Mouse (Mus musculus) intestine, embryonic 15.5 days (tissue): ENCODE results near the gene Trappc10. TPM values are rescaled to one million over a fixed set of nuclear protein-coding genes. Genes with fewer than 3 reads are reported as not detected.

Experiments used
- ATAC-seq: fragments of 200-750 bp; cut with Nextera tagmentation; 2 replicates; pipeline ENCODE4 v1.8.0; 2017; ENCODE audit warnings: moderate TSS enrichment, moderate library complexity
- H3K27ac ChIP-seq: fragments of 300-500 bp; sonication (generic); 2 replicates; pipeline ENCODE4 v1.5.1; 2015; ENCODE audit warnings: mild to moderate bottlenecking, inconsistent platforms
- H3K27me3 ChIP-seq: fragments of 300-500 bp; sonication (generic); replicated peaks from 2 replicates; pipeline ENCODE4 v1.6.1; 2015; ENCODE audit warnings: inconsistent platforms
- H3K36me3 ChIP-seq: fragments of 300-500 bp; sonication (generic); 2 replicates; pipeline ENCODE4 v1.6.1; 2015; ENCODE audit warnings: inconsistent platforms
- H3K4me1 ChIP-seq: fragments of 300-500 bp; sonication (generic); replicated peaks from 2 replicates; pipeline ENCODE4 v1.6.1; 2015; ENCODE audit warnings: inconsistent platforms
- H3K4me2 ChIP-seq: fragments of 300-500 bp; sonication (generic); replicated peaks from 2 replicates; pipeline ENCODE4 v1.6.1; 2015; ENCODE audit warnings: mild to moderate bottlenecking, inconsistent platforms
- H3K4me3 ChIP-seq: fragments of 300-500 bp; sonication (generic); replicated peaks from 2 replicates; pipeline ENCODE4 v1.5.1; 2015; ENCODE audit warnings: inconsistent platforms
- H3K9ac ChIP-seq: fragments of 300-500 bp; sonication (generic); 2 replicates; pipeline ENCODE4 v1.6.1; 2015; ENCODE audit warnings: inconsistent platforms
- H3K9me3 ChIP-seq: fragments of 300-500 bp; sonication (generic); 2 replicates; pipeline ENCODE4 v1.6.1; 2016; ENCODE audit warnings: inconsistent platforms
- WGBS: fragments of 180-500 bp; shearing (Covaris S2); methylation state at CpG from one replicate; pipeline ENCODE4 v1.1.7; 2015; 5-methylcytosine and 5-hydroxymethylcytosine counted together
- polyA plus RNA-seq: library from polyadenylated mRNA; unstranded; fragments of >200 nt; fragmentation: Nextera tagmentation; extraction: Ambion mirVana; gene quantifications from 2 replicates; pipeline ENCODE4 v1.2.1, GENCODE M21; 2015

Gene Trappc10
- polyA plus RNA-seq: 17.3 and 17.6 TPM in 2 replicates

DNA sequence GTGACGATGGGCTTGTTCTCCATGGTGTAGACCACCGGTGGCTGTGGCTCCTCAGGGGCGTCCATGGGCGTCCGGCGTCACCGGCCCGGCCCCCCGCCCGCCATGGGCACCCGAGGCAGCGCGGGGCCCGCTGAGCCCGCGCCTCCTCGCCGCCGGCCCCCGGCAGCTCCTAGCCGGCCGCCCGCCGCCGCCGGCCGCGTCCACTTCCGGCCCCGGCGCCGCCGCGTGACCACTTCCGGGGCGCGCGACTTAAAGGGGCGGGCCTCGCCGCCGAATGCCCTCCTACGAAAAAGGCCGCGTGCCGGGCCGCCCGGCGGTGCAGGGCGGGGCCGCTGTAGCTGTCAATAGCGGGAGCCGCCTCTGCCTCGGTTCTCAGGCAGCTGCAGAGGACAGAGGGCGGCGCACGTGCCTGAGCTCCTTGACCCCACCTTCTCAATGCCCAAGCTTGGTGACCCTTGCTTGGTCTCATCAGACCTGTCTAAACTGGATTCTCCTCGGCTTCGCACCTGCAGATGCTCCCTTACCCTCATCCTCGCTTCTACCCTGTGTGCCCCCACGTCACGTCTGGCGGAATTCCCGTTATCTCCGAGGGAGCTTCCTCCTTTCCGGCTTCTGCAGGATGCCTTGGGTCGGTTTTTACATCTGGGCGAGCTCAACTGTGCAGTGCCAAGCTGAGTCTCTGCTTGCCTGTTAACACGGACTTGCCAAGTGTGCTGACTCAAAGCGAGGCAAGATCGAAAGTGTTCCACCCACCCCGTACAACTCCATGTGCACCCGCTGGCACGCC is at the start of gene Trappc10:
Trappc10 (minus strand) TSS at position 204 of the 787 bp plus-strand sequence.
- peak; percentile 97 for ATAC-seq
- Histone ChIP-seq H3K4me3 (peak within 1 kb of the TSS; percentile 83), H3K36me3 (no peaks in the 10 kb centered on the region), H3K4me2 (peak within 1 kb of the TSS; percentile 97), H3K9me3 (no peaks in the 10 kb centered on the region), H3K27ac (peak within 1 kb of the TSS; percentile 68), H3K9ac (peak within 1 kb of the TSS; percentile 86), H3K27me3 (no peaks in the 10 kb centered on the region), H3K4me1 (peaks cover 17% of the 10 kb centered on the region)
- WGBS: under 1% methylated on average over 73 of the region's 74 CpGs

DNA sequence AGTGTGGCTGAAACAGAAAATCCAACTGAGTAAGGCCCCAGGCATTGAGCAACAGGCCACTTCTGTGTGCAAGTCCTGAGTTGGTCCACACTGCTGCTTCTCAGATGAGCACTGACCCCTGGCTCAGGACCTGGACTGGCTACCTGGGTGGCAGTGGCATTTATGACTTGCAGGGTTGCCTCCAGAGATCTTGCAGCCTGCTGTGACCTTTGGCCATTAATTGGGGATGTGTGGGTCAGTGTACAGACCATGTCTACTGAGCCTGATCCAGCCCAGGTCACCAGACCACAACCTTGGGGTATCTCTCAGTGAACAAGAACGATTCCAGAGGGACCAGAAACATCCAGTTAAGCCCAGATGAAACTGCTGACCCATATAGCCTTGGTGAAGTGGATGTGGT is 49.1 kb upstream of the Trappc10 start:
- H3K36me3 ChIP-seq: no peaks in the 10 kb centered on the region
- no peak for ATAC-seq
- no peaks in the 10 kb centered on the region for H3K9me3 ChIP-seq
- no peak overlapping the region for H3K27ac ChIP-seq
- H3K9ac ChIP-seq: no peak overlapping the region
- 34% methylated on average over 1 of the region's 1 CpGs for WGBS
- no peak overlapping the region for H3K4me3 ChIP-seq
- H3K4me1 ChIP-seq: 0 out of 2 replicates have a peak, but pooled peaks cover 4% of the 10 kb centered on the region
- H3K4me2 ChIP-seq: no peak overlapping the region
- H3K27me3 ChIP-seq: no peaks in the 10 kb centered on the region

DNA sequence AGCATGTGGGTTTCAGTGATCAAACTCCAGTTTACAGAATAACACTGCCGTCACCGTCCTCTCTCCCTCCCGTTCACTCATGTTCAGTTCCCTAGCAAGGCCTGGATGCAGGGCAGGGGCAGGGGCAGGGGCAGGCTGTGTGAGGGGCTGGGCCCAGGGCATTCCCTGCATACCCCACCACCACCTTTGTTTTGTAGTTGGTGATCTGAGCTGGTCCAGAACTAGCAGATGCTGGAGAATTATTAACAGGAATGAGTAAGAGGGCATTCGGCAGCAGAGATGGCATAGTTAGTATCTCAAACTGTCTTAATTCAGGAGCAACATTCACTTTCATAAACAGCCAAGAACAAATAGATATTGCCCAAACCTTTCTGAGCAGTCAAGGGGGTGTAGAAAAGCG is 47.9 kb upstream of the Trappc10 start:
- no peak overlapping the region for H3K4me3 ChIP-seq
- no peak overlapping the region for H3K27ac ChIP-seq
- 0 out of 2 replicates have a peak, but pooled peaks cover 3% of the 10 kb centered on the region for H3K36me3 ChIP-seq
- ATAC-seq: no peak
- 0 out of 2 replicates have a peak, but pooled peaks cover 4% of the 10 kb centered on the region for H3K4me1 ChIP-seq
- no peak overlapping the region for H3K9ac ChIP-seq
- no peak overlapping the region for H3K4me2 ChIP-seq
- no peaks in the 10 kb centered on the region for H3K27me3 ChIP-seq
- WGBS: 79% methylated on average over 5 of the region's 5 CpGs
- no peaks in the 10 kb centered on the region for H3K9me3 ChIP-seq

DNA sequence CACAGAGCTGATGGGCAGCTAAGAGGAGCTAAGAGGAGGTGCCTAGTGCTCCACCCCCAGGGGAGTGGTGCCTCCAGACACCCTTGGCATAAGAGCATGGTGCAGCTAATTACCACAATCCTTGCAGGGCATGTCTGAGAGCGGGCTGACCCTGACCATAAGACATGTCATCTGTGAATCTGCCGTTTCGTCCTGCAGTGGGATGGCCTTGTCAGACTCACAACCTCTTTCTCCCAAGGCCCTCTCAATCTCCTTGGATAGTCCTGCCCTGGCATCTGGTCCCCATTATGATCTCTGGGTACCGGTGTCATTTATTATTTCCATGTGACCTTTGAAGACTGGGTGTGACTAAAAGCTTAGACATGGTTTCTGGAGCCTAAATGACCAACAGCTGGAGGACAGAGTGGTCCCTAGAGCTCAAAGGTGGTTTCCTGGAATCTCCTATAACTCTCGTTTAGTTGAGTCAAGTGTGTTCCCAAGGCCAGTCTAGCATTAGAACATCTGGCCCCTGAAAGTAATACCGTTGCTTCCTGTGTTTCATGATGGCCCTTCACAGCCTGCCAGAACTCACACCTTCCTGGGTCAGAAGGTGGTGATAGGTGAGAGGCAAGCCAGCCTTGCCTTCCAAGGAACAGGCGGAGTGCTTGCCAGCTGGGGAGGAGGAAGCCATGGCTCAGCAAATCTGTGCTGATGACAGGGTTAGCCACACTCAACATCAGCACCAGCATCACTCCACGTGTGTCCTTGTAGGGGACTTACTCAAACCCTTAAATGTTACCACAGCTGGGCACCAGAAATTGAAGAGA is 46.5 kb upstream of the Trappc10 start:
- Histone ChIP-seq H3K27me3 (no peaks in the 10 kb centered on the region), H3K9me3 (no peaks in the 10 kb centered on the region), H3K9ac (no peak overlapping the region), H3K27ac (no peak overlapping the region), H3K4me3 (no peak overlapping the region), H3K4me2 (no peak overlapping the region), H3K4me1 (no peaks in the 10 kb centered on the region), H3K36me3 (peaks cover 16% of the 10 kb centered on the region; the same call in 1 of the 2 replicates)
- WGBS: 78% methylated on average over 8 of the region's 8 CpGs
- no peak for ATAC-seq

DNA sequence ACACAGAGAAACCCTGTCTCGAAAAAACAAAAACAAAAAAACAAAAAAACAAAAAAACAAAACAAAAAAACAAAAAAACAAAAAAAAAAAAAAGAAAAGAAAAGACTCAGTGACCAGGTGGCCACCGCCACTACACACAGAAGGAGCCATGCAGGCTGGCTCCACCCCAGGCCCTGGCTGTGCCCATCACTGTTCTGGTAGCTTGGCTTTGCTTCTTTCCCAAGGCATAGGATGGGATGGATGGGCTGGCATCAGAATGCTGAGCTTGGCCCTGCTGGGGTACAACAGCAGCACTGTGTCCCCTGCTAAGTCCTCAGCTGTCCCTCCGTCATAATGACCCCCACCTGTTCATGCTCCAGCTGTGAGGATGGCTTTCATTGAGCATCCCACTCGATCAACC is 44.5 kb upstream of the Trappc10 start:
- Histone ChIP-seq H3K9me3 (no peaks in the 10 kb centered on the region), H3K9ac (no peak overlapping the region), H3K27ac (no peak overlapping the region), H3K4me3 (no peak overlapping the region), H3K27me3 (no peaks in the 10 kb centered on the region), H3K4me1 (no peaks in the 10 kb centered on the region), H3K36me3 (peaks cover 16% of the 10 kb centered on the region; the same call in 1 of the 2 replicates), H3K4me2 (no peak overlapping the region)
- ATAC-seq: no peak
- 95% methylated on average over 4 of the region's 4 CpGs for WGBS

DNA sequence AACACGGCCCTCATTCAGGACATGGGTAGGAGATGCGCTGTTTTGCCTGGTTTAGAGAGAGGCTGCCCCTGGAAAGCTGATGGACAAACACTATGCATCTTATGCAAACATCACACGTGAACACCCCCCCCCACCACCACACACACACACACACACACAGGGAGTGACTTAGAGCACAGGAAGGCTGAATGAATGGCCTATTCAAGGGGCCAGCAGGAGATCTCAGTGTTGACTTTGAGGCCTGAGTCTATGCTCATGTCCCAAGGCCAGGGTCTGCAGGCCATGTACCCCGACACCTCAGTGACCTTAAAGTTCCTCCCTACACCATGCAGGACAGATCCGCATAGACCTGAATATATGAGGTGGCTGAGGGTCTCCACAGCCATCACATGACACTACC is 43.7 kb upstream of the Trappc10 start:
- no peaks in the 10 kb centered on the region for H3K27me3 ChIP-seq
- no peaks in the 10 kb centered on the region for H3K9me3 ChIP-seq
- 0 out of 2 replicates have a peak overlapping the region, but pooled peaks have one; percentile 17 for H3K4me2 ChIP-seq
- peak; percentile 43 for ATAC-seq
- H3K9ac ChIP-seq: no peak overlapping the region
- H3K27ac ChIP-seq: 0 out of 2 replicates have a peak overlapping the region, but pooled peaks have one; percentile 54
- H3K4me1 ChIP-seq: no peaks in the 10 kb centered on the region
- H3K36me3 ChIP-seq: peaks cover 17% of the 10 kb centered on the region
- no peak overlapping the region for H3K4me3 ChIP-seq
- 76% methylated on average over 5 of the region's 5 CpGs for WGBS

DNA sequence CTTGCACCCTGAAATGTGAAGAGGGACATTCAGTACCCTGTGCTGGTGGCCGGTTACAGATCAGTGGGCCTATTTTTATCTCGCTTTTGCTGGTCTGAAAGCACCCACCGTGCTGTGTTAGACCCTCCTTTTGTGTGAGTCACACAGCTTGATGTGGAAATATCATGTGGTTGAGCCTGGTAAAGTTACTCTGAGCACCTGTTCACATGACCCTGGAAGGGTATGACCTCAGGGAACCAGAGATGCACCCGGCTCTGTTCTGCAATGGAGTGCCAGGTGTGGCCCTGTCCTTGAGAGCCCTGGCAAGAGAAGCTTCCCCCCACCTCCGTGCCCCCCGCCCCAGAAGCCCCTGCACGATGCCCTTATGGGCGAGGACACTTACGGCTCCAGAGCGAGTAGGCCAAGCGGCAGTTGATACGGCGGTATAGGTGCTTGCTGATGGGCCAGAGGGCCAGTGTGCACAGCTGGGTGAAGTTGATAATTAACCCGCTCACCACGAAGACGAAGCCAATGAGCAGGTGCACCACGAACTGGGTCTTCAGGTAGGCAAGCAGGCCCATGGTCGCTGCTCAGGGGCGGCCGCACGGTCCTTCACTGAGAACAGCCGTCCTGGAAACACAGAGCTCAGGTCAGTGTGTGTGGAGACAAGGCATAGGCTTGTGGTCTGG is 43.2 kb upstream of the Trappc10 start:
- Histone ChIP-seq H3K27ac (0 out of 2 replicates have a peak overlapping the region, but pooled peaks have one; percentile 54), H3K36me3 (peaks cover 21% of the 10 kb centered on the region), H3K4me2 (0 out of 2 replicates have a peak overlapping the region, but pooled peaks have one; percentile 17), H3K9ac (no peak overlapping the region), H3K4me1 (no peaks in the 10 kb centered on the region), H3K4me3 (no peak overlapping the region), H3K9me3 (no peaks in the 10 kb centered on the region), H3K27me3 (no peaks in the 10 kb centered on the region)
- WGBS: 74% methylated on average over 22 of the region's 22 CpGs
- peak; percentile 86 for ATAC-seq

DNA sequence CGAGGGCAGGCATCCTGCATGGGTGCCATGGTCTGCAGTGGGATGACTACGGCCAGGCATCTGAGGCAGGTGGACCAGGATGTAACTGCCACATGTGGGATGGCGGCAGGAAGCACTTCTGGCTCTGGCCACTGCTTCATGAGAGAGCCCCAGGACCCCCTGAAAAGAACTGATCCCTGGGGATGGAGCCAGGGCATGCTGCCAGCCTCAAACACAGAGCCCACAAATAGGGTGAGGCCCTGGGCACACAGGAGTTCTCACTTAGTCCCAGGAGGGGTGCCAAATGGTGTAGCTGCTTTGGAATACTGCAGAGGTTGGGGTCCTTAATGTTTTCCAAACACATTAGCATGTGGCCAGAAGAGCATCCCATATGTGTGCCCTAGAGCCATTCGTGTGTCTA is 41.5 kb upstream of the Trappc10 start:
- 92% methylated on average over 4 of the region's 4 CpGs for WGBS
- no peaks in the 10 kb centered on the region for H3K27me3 ChIP-seq
- H3K36me3 ChIP-seq: peaks cover 26% of the 10 kb centered on the region
- ATAC-seq: no peak
- no peaks in the 10 kb centered on the region for H3K4me1 ChIP-seq
- H3K4me3 ChIP-seq: no peak overlapping the region
- H3K4me2 ChIP-seq: no peak overlapping the region
- H3K9me3 ChIP-seq: no peaks in the 10 kb centered on the region
- H3K9ac ChIP-seq: no peak overlapping the region
- no peak overlapping the region for H3K27ac ChIP-seq

DNA sequence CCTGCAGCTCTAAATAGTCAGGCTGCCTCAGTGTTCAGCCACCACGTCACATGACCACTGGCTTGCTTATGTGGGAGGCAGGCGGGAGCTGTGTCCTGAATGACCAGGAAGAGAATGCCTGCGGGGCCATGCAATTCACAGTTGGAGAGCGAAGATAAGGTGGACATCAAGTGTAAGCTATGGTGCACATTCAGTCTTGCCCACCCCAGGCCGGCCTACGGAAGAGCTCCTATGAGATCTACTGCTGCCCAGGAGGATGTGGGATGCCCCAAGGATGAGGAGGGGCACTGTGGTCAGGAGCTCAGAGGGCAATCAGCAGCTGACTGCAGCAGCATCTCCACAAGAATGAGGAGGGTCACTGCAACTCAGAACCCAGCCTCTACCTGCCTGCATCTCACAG is 41.0 kb upstream of the Trappc10 start:
- Histone ChIP-seq H3K27me3 (no peaks in the 10 kb centered on the region), H3K9ac (no peak overlapping the region), H3K4me1 (no peaks in the 10 kb centered on the region), H3K27ac (no peak overlapping the region), H3K4me3 (no peak overlapping the region), H3K36me3 (peaks cover 26% of the 10 kb centered on the region), H3K4me2 (no peak overlapping the region), H3K9me3 (no peaks in the 10 kb centered on the region)
- ATAC-seq: no peak
- 86% methylated on average over 6 of the region's 6 CpGs for WGBS

DNA sequence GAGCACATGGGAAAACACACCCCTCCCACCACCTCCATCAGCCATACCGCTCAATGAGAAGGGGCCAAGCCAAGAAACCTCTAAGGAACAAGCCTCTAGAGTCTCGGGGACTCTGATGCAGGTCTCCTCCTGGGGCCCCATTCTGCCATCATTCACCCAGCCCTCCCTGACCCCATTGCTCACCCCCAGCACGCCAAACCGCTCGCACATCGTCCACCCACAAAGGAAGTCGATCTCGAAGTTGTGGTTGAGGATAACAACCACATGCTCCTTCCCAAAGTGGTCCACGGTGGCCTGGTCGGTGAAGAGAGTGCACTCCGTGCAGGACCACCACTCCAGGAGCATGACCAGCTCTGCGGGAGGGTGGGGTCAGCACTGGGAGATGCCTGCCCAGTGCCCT is 40.4 kb upstream of the Trappc10 start:
- Histone ChIP-seq H3K4me3 (no peak overlapping the region), H3K4me2 (no peak overlapping the region), H3K9me3 (no peaks in the 10 kb centered on the region), H3K36me3 (peaks cover 26% of the 10 kb centered on the region), H3K27me3 (no peaks in the 10 kb centered on the region), H3K4me1 (no peaks in the 10 kb centered on the region), H3K27ac (no peak overlapping the region), H3K9ac (no peak overlapping the region)
- WGBS: 90% methylated on average over 12 of the region's 12 CpGs
- ATAC-seq: no peak

DNA sequence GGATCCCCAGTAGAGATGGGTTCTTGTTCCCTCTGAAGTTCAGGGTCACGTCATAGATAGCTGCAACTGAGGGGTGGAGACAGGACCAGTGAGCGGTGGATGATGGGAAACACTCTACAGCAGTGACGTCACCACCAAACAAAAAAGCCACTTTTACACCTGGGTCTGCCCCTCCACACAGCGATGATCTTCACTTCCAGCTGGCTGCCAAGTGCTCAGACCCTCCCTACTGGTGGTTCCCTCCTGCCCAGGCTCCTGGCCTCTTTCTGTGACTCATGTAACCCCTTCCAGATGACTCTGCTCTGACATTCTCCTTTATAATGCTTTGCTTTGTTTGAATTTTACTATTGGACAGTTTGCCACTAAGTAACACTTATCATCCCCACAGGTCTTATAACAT is 38.0 kb upstream of the Trappc10 start:
- Histone ChIP-seq H3K4me2 (no peak overlapping the region), H3K4me1 (no peaks in the 10 kb centered on the region), H3K36me3 (peaks cover 29% of the 10 kb centered on the region), H3K9ac (no peak overlapping the region), H3K27me3 (no peaks in the 10 kb centered on the region), H3K9me3 (no peaks in the 10 kb centered on the region), H3K27ac (no peak overlapping the region), H3K4me3 (no peak overlapping the region)
- no peak for ATAC-seq
- WGBS: 89% methylated on average over 4 of the region's 4 CpGs

DNA sequence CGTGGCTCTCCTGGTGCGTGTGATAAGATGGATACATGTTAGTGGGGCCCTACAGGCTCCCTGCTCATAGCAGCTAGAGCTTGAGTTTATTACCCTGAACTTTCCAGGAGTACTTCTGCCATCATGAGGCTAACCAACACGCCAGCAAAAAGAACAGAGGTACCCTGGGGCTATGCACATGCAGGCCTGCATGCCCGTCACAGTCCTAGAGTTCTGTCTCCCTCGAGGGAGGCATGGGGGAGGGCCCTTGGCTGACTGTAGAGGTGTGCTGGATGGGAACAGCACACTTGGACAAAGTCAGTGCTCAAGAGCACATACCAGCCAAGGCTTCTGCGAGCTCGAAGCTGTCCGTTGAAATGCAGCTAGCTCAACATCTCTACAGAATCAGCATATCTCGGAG is 36.0 kb upstream of the Trappc10 start:
- 90% methylated on average over 9 of the region's 9 CpGs for WGBS

More for the DNA sequence above, 36.0 kb upstream of the Trappc10 start:
- no peak overlapping the region for H3K9ac ChIP-seq
- peaks cover 19% of the 10 kb centered on the region for H3K36me3 ChIP-seq
- no peak overlapping the region for H3K4me3 ChIP-seq
- no peak overlapping the region for H3K4me2 ChIP-seq
- no peaks in the 10 kb centered on the region for H3K9me3 ChIP-seq
- H3K27ac ChIP-seq: no peak overlapping the region
- H3K27me3 ChIP-seq: no peaks in the 10 kb centered on the region
- H3K4me1 ChIP-seq: no peaks in the 10 kb centered on the region
- no peak; the same call in 1 of the 2 replicates for ATAC-seq
